Mouse (Mus musculus) ES-CJ7 (cell line): ENCODE measurements around the gene Dph1.

Experiments
- DNase-seq: peaks from one replicate; pipeline ENCODE4 v3.0.0; 2011; ENCODE audit warnings: low read depth, low spot score

Dph1 gene

DNA sequence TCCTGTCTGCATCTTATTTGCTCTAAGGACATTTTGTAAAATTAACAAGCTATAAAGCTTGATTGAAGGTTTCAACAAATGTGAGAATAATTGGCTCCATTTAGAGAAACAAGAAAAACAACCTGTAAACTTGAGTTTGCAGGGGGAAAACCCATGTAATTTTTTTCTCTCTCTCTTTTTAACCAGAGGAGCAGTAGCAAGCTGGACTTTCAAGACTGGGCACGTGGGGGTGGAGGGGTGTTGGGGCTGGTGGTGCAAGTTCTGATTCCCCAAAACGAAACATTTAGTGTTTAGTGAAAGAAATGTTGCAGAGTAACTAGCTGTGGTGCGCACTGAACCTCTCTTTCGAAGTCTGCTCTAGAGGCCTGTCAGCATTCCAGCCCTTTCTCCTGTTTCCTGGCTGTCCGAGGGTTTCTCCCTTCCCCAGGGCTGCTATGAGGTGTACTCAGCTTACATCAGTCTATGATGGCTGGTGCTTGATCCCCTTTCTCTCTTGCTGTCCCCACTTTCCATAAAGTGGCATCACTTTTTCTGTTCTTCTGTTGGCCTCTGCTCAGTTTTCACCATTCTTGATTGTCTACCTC is 56.5 kb downstream of the Dph1 start:
- DNase-seq = no peak

DNA sequence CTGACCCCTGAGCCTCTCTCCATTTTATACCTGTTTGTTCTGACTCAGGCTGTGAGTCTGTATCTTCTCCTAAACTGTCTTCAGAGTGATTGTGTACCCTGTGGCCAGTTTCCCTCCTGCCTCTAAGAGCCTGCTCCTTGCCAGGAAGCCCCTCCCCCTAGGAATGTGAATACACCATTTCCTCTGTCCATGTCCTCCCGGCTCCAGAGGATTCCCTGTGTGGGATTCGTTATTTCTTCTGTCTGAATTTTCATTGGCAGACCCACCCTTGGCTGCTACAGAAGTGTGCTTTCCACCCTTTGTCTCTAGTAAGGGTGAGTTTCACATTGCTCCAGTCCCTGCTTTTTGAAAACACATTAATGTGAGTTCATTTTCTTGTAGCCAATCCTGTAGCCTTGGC is 57.1 kb downstream of the Dph1 start:
- peak; percentile 20 for DNase-seq

DNA sequence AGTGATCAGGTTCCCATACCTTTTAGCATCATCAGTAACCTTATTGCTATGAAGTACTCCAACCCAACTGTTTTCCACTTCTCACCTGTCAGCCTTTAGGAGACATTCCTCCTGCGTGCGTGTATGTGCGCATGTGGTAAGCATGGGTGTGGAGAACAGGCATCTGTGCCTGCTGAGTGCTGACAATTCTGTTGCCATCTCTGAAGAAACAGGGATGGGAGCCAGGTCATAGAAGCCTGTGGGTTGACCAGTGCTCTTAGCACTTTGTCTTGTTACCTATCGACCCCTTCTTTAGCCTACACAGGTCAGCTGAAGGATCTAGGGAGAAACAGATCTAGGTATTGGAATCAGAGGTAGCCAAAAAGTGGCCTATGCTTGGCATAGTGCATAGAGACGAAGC is 57.6 kb downstream of the Dph1 start:
- no peak for DNase-seq

DNA sequence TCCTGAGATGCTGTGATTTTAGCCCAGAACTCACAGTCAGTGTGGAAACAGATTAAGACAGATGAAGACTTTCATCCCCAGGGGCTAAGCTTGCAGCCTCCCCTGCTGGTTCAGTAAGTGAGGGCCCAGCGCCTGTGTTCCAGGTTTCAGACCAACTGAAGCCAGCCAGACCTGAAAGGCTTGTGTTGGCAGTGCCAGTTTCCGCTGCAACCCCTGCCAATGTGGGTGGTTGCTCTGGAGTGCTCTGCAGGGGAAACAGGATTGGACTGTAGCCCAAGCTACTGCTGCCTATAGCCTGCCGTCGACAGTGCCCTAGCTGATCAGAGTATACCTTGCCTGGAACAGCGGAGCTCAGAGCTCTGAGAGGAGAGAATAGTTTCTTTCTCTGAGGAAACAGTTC is 58.8 kb downstream of the Dph1 start:
- no peak for DNase-seq

DNA sequence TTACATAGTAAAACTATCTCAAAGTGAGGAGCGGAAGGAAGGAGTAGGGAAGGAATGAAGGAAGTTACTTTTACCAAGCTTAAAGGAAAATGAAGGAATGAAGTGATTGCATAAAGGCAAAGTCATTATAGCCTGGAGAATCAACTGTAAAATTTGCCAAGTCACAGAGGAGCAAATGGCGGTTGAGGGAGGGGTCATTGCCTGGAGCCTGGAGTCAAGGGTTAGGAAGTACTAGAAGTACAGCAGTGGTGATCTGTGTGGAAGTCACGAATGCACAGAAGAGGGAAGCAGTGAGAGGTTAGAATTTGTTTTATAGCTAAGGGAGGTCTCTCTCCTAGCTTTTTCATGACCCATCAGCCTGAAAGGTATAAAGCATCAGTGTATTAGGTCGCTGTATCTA is 59.7 kb downstream of the Dph1 start:
- no peak for DNase-seq

DNA sequence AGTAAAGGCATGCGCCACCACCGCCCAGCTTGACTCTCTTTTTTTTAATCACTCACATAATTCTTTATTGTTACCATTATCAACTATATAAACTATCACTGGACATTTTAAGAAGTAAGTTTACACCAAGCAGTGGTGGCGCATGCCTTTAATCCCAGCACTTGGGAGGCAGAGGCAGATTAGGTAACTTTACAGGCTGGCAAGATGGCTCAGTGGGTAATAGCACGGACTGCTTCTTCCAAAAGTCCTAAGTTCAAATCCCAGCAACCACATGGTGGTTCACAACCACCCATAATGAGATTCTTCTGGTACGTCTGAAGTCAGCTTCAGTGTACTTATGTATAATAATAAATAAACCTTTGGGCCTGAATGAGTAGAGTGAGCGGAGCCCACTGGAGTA is 61.6 kb downstream of the Dph1 start:
- DNase-seq = no peak
